ENCODE assay signal across 15 mouse cellular contexts in genomic region chr2:64133597-64133996, GRCm38 (mm10).
"Had no signal": no experiment of that assay in that cellular context is flagged by ENCODE, and none has a peak within 500 bp of the region (broad histone marks: within the 10 kb centered on the region; RNA-seq: fewer than 3 reads in every experiment).

No protein-coding gene starts in this region.

- H3K4me1 ChIP-seq: limb, embryonic 15.5 days; liver, embryonic 12.5 days; liver, embryonic 15.5 days had no signal

- H3K36me3 ChIP-seq: limb, embryonic 12.5 days; limb, embryonic 15.5 days; liver, embryonic 12.5 days; liver, embryonic 15.5 days had no signal

- H3K4me3 ChIP-seq: left cerebral cortex, adult 2 months; limb, embryonic 12.5 days; limb, embryonic 15.5 days; liver, embryonic 12.5 days; liver, embryonic 15.5 days had no signal

- H3K9me3 ChIP-seq: limb, embryonic 12.5 days; limb, embryonic 15.5 days; liver, embryonic 12.5 days; liver, embryonic 15.5 days had no signal

- H3K27ac ChIP-seq: left cerebral cortex, adult 2 months; limb, embryonic 12.5 days; limb, embryonic 15.5 days; liver, embryonic 12.5 days; liver, embryonic 15.5 days had no signal

- ATAC-seq: hindbrain, embryonic 16.5 days; liver, embryonic 12.5 days had no signal

- DNase-seq: layer of hippocampus, postnatal 36 days; left cerebral cortex, postnatal 4 days; lung, adult 2 months; lung, postnatal 14 days; lung, postnatal 4 days; midbrain, embryonic 14.5 days; thymus, adult 18-20 months; thymus, postnatal 36 days had no signal

- H3K9ac ChIP-seq: limb, embryonic 12.5 days; limb, embryonic 15.5 days; liver, embryonic 12.5 days; liver, embryonic 15.5 days had no signal

- H3K27me3 ChIP-seq: limb, embryonic 12.5 days; limb, embryonic 15.5 days; liver, embryonic 12.5 days; liver, embryonic 15.5 days had no signal

- H3K4me2 ChIP-seq: limb, embryonic 12.5 days; limb, embryonic 15.5 days; liver, embryonic 12.5 days; liver, embryonic 15.5 days; midbrain, embryonic 11.5 days had no signal
